Mouse (Mus musculus) kidney, postnatal 4 days (tissue): ENCODE results near the gene Wnk4.
"Not testable (repeated sequence)": the region's sequence is repeated elsewhere in the genome, so short reads cannot be mapped to it uniquely, and the experiment has no call there.

ENCODE experiments used
- DNase-seq, 2 experiments: peaks; one replicate each; pipeline ENCODE4 v3.0.0; 2021; ENCODE audit warnings: mixed read lengths in 2 of 2

Gene Wnk4

DNA sequence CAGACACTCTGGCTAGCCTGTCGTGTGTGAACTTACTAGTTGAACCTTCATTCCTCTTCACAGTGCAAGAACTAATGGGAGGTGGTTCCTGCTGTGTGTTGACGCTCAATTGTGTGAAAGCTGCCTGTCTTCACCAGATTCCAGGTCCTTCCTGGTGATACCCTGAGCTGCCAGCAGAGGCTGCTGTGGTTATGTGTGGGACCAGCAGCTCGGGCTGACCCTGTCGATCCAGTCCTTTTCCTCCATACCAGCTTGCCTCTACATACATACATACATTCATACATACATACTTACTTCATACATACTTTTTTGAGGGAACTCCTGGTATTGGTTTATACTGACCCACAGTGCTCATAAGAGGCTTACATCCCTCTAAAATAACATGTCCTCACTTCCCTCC is 63.2 kb downstream of the Wnk4 start:
- peak; percentile 89 to 91 for DNase-seq

DNA sequence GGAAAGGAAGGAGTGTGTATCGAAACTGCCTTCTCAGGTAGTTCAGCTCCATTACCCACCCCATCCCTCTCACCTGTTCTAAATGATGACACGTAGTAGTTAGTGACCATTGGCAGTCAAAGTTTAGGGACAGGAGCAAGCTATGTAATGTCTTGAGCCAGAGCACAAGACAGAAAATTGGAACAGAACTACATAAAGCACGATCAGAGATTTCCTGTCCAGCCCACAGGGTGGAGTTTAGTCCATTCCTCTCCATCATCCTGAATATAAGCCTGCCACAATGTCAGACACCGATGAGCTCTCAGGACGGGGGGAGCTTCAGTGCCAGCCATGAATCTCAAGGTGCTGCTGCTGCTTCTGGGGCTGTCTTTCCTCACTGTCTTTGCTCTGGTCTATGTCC is 64.4 kb downstream of the Wnk4 start, which contains the start of gene Aoc2:
Aoc2 (plus strand) TSS at position 301 of the 400 bp plus-strand sequence.
- DNase-seq: no peak

DNA sequence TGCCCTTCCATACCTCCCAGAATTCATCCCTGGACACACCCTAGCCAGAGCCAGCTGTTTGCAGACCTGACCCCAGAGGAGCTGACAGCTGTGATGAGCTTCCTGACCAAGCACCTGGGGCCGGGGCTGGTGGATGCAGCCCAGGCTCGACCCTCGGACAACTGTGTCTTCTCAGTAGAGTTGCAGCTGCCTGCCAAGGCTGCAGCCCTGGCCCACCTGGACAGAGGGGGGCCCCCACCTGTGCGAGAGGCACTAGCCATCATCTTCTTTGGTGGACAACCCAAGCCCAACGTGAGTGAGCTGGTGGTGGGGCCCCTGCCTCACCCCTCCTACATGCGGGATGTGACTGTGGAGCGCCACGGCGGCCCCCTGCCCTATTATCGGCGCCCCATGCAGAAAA is 64.8 kb downstream of the Wnk4 start:
- DNase-seq: not testable (repeated sequence)

DNA sequence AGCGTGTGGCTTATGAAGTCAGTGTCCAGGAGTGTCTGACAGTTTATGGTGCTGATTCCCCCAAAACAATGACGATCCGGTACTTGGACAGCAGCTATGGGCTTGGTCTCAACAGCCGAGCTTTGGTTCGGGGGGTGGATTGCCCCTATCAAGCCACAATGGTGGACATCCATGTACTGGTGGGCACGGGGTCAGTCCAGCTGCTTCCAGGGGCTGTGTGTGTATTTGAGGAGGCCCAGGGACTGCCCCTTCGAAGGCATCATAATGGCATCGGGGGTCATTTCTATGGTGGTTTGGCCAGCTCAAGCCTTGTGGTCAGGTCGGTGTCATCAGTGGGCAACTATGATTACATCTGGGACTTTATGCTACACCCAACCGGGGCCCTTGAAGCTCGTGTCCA is 65.8 kb downstream of the Wnk4 start:
- no peak for DNase-seq
